Mouse (Mus musculus): ENCODE measurements at regions not wholly inside any gene's neighbourhood (a gene's known extent, or its start where the extent isn't known, plus 50 kb on each side); places are given as distances from the start of the nearest gene placed in this dataset.
"Not testable (repeated sequence)": the region's sequence is repeated elsewhere in the genome, so short reads cannot be mapped to it uniquely, and the experiment has no call there.

GRCm38 (mm10) chrX:77307374-77307773 is 203.4 kb upstream of the Tbl1x start:
- DNase-seq (ENCODE audit: low spot score in 2 of 2) = no peak

- DNase-seq (ENCODE audit: low spot score in 2 of 2) = no peak
Measured at GRCm38 (mm10) chrX:77314384-77314783, 196.4 kb upstream of the Tbl1x start.

- DNase-seq (ENCODE audit: low spot score in 2 of 2) = no peak
Measured at GRCm38 (mm10) chrX:77323644-77324043, 187.2 kb upstream of the Tbl1x start.

GRCm38 (mm10) chrX:77353181-77353580 is 157.6 kb upstream of the Tbl1x start:
- DNase-seq (ENCODE audit: low spot score in 2 of 2) = no peak

GRCm38 (mm10) chrX:77360551-77360950 is 150.3 kb upstream of the Tbl1x start:
- no peak for DNase-seq (ENCODE audit: low spot score in 2 of 2)

GRCm38 (mm10) chrX:77361106-77361505 is 149.7 kb upstream of the Tbl1x start:
- DNase-seq (ENCODE audit: low spot score in 2 of 2) = no peak

GRCm38 (mm10) chrX:77363657-77364056 is 147.2 kb upstream of the Tbl1x start:
- no peak for DNase-seq (ENCODE audit: low spot score in 2 of 2)

- no peak for DNase-seq (ENCODE audit: low spot score in 2 of 2)
Measured at GRCm38 (mm10) chrX:77367351-77367750, 143.5 kb upstream of the Tbl1x start.

- no peak for DNase-seq (ENCODE audit: low spot score in 2 of 2)
Measured at GRCm38 (mm10) chrX:77387271-77387670, 123.5 kb upstream of the Tbl1x start.

GRCm38 (mm10) chrX:77391760-77392446 is 118.9 kb upstream of the Tbl1x start:
- DNase-seq (ENCODE audit: low spot score in 2 of 2) = no peak

- no peak for DNase-seq (ENCODE audit: low spot score in 2 of 2)
Measured at GRCm38 (mm10) chrX:77406896-77407295, 103.9 kb upstream of the Tbl1x start.

GRCm38 (mm10) chrX:77407925-77408324 is 102.9 kb upstream of the Tbl1x start:
- DNase-seq (ENCODE audit: low spot score in 2 of 2) = no peak

GRCm38 (mm10) chrX:77409370-77409769 is 101.4 kb upstream of the Tbl1x start:
- peak in 1 of 2 experiments; percentile 18 for DNase-seq (ENCODE audit: low spot score in 2 of 2)

- DNase-seq (ENCODE audit: low spot score in 2 of 2) = no peak
Measured at GRCm38 (mm10) chrX:77410812-77411211, 100.0 kb upstream of the Tbl1x start.

- DNase-seq (ENCODE audit: low spot score in 2 of 2) = no peak
Measured at GRCm38 (mm10) chrX:77414156-77414555, 96.7 kb upstream of the Tbl1x start.

GRCm38 (mm10) chrX:77417766-77418165 is 93.0 kb upstream of the Tbl1x start:
- no peak for DNase-seq (ENCODE audit: low spot score in 2 of 2)

GRCm38 (mm10) chrX:77422206-77422605 is 88.6 kb upstream of the Tbl1x start:
- no peak for DNase-seq (ENCODE audit: low spot score in 2 of 2)

GRCm38 (mm10) chrX:77424792-77425727 is 85.8 kb upstream of the Tbl1x start:
- DNase-seq (ENCODE audit: low spot score in 2 of 2) = no peak

- DNase-seq (ENCODE audit: low spot score in 2 of 2) = not testable (repeated sequence)
Measured at GRCm38 (mm10) chrX:77425728-77426102, 85.1 kb upstream of the Tbl1x start.

GRCm38 (mm10) chrX:77426836-77427235 is 84.0 kb upstream of the Tbl1x start:
- DNase-seq (ENCODE audit: low spot score in 2 of 2) = not testable (repeated sequence)

- no peak for DNase-seq (ENCODE audit: low spot score in 2 of 2)
Measured at GRCm38 (mm10) chrX:77432001-77432565, 78.7 kb upstream of the Tbl1x start.
